Mouse (Mus musculus) bone marrow macrophage, adult 2 months (primary cell): ENCODE results near the gene Pcsk2. TPM values are rescaled to one million over a fixed set of nuclear protein-coding genes. Genes with fewer than 3 reads are reported as not detected.

Experiments
- H3K27ac ChIP-seq: 2 replicates; pipeline ENCODE4 v1.5.1; 2012; ENCODE audit warnings: low read depth, low read length; ENCODE audit not compliant: insufficient read depth
- H3K4me1 ChIP-seq: 2 replicates; pipeline ENCODE4 v1.6.1; 2012; ENCODE audit warnings: low read length; ENCODE audit not compliant: control insufficient read depth, insufficient read depth
- H3K4me3 ChIP-seq: 2 replicates; pipeline ENCODE4 v1.5.1; 2012; ENCODE audit warnings: mild to moderate bottlenecking, low read length, moderate library complexity; ENCODE audit not compliant: insufficient read depth
- CTCF ChIP-seq: IDR thresholded peaks from 2 replicates; pipeline ENCODE4 v1.5.1; 2012; ENCODE audit warnings: low read depth, mild to moderate bottlenecking, low read length, moderate library complexity
- POLR2A ChIP-seq: IDR thresholded peaks from 2 replicates; pipeline ENCODE4 v1.6.1; 2012; ENCODE audit warnings: mild to moderate bottlenecking, low read depth, low read length, borderline replicate concordance
- polyA plus RNA-seq: library from polyadenylated mRNA; stranded (reverse); fragments of >200 nt; gene quantifications from 2 replicates; pipeline ENCODE4 v1.2.4, GENCODE M21; 2012; ENCODE audit not compliant: missing spikeins, insufficient read depth, insufficient read length

Gene Pcsk2
- polyA plus RNA-seq, 1 experiment = not detected

DNA sequence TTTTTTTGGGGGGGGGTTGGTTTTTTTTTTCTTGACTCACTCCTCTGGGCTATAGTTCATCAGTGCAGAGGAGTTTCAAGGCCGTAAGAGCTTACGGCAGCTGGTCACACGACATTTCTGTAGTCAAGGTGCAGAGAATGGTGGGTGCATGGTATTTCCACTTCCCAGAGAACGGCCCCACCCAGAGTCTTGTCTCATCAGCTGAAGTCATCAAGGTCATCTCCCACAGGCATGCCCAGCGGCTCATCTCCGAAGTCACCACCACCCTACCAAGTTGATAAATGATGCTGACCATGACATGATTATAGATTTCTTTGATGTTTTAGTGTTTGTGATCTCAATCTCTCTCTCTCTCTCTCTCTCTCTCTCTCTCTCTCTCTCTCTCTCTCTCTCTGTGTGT lies 20.0 kb downstream of the Pcsk2 start:
- Histone ChIP-seq H3K4me1 (no peaks in the 10 kb centered on the region), H3K4me3 (no peak overlapping the region), H3K27ac (no peak overlapping the region)
- TF ChIP-seq CTCF = no peak
- TF ChIP-seq POLR2A = no peak

GRCm38 (mm10) chr2:143585341-143585740 lies 39.4 kb downstream of the Pcsk2 start:
- Histone ChIP-seq H3K4me1 (no peaks in the 10 kb centered on the region), H3K27ac (no peak overlapping the region), H3K4me3 (no peak overlapping the region)
- TF ChIP-seq POLR2A = no peak

DNA sequence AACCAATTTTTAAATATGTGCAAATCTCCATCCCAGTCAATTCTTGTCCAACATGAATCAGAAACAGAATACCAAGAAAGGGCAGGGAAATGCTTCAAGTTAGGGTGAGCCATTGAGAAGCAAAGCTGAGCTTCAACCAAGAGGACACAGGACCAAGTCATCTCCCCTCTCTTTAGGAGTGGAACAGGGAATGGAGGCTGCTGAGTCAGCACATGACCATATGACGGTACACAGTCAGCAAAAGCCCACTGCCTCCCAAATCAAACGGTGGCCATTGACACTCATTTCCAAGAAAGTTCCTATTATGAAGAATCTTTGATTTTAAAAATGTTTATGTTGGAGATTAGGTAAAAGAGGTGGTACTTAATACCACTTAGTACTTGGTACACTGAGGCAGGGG lies 44.4 kb downstream of the Pcsk2 start:
- TF ChIP-seq POLR2A (no peak), CTCF (no peak)
- H3K4me1 ChIP-seq = no peaks in the 10 kb centered on the region
- H3K27ac ChIP-seq = no peak overlapping the region
- no peak overlapping the region for H3K4me3 ChIP-seq

DNA sequence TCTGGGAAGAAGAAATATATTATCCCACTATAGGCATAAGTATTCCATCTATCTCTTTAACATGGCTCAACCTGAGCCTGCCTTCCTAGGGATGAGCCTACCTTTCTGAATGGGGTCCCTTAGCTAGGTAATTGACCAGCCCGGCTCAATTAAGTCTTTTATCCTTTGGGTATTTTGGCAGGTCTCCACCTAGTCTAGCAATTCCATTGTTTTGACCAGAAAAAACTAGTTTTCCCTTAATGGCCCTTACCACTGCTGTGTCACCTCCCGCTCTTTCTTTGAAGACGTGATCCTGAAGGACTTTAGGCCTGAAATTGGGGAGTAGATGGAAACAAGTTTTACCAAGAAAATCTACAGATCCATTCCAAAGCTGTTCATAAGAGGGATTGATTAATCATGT lies 57.1 kb downstream of the Pcsk2 start:
- Histone ChIP-seq H3K27ac (no peak overlapping the region), H3K4me3 (no peak overlapping the region), H3K4me1 (no peaks in the 10 kb centered on the region)
- no peak for TF ChIP-seq CTCF
- TF ChIP-seq POLR2A = no peak

DNA sequence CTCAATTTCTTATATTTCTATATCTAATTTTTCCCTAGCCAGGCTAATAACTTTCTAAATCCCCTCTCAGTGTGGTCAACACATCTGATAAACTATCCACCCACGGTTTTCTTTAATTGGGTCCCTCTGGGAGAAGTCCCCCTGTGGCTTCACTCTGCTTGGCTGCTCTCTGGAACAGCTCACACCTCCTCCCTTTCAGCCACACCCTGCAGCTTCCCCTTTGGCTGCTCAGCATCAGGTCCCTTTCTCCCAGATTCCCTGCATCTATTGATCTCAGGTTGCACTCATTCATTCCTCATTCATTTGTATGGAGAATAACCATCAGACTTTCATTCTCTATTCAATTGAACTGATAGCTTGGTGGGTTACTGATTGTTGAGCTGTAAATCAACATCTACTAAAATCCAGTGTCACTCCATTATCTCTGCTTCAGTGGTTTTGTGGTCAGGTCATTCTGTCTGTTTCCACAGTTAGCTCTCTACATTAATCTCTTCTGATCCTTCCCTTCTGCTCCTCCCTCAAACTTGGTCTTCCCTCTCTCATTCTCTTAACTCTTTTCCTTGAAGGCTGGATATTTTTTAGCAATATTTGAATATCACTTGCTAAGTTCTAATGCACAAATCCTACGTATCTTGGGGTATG lies 58.0 kb downstream of the Pcsk2 start:
- Histone ChIP-seq H3K4me1 (no peaks in the 10 kb centered on the region), H3K27ac (no peak overlapping the region), H3K4me3 (no peak overlapping the region)
- TF ChIP-seq POLR2A (no peak), CTCF (no peak)

- no peaks in the 10 kb centered on the region for H3K4me1 ChIP-seq
- no peak overlapping the region for H3K4me3 ChIP-seq
- TF ChIP-seq POLR2A (no peak), CTCF (no peak)
- H3K27ac ChIP-seq = no peak overlapping the region
These were observed 64.7 kb downstream of the Pcsk2 start for GRCm38 (mm10) chr2:143610355-143611331.

DNA sequence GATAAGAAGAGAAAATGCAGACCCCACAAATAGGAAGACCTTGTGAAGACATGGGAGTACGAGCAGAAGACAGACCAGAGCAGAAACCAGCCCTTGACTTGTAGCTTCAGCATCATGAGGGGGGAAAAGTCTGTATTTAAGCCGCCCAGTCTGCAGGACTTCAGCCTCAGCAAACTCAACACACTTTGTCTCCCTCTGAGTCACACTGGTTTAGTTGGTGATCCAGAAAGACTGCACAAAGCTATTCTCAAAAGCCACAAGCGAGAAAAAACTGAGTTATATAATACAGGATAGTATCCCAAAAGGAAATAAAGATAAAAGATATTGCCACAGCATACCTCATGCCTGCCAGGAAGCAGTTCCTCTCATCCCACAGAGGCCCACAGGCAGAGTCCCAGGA lies 67.5 kb downstream of the Pcsk2 start:
- Histone ChIP-seq H3K4me1 (no peaks in the 10 kb centered on the region), H3K4me3 (no peak overlapping the region), H3K27ac (no peak overlapping the region)
- no peak for TF ChIP-seq POLR2A
- TF ChIP-seq CTCF = no peak

- Histone ChIP-seq H3K4me1 (no peaks in the 10 kb centered on the region), H3K27ac (no peak overlapping the region), H3K4me3 (no peak overlapping the region)
- no peak for TF ChIP-seq CTCF
- TF ChIP-seq POLR2A = no peak
These were observed 68.8 kb downstream of the Pcsk2 start for GRCm38 (mm10) chr2:143614775-143615174.

DNA sequence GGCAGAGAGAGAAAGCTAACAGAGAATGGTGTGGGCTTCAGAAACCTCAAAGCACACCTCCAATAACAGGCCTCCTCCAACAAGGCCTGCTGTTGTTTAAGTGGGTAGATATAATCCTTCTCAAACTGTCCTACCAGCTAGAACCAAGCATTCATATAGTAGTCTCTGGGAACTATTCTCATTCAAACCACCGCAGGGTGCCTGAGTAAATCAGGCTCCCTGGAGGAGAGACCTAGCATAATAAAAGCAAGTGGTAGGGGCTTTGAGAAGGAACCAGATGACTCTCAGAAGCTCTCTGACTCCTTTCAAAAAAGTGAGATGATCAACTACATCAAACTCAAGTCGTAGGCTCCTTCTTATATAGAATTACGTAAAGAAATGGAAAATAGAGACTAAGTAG lies 75.0 kb downstream of the Pcsk2 start:
- no peak overlapping the region for H3K27ac ChIP-seq
- TF ChIP-seq CTCF (no peak), POLR2A (no peak)
- H3K4me1 ChIP-seq = no peaks in the 10 kb centered on the region
- no peak overlapping the region for H3K4me3 ChIP-seq

DNA sequence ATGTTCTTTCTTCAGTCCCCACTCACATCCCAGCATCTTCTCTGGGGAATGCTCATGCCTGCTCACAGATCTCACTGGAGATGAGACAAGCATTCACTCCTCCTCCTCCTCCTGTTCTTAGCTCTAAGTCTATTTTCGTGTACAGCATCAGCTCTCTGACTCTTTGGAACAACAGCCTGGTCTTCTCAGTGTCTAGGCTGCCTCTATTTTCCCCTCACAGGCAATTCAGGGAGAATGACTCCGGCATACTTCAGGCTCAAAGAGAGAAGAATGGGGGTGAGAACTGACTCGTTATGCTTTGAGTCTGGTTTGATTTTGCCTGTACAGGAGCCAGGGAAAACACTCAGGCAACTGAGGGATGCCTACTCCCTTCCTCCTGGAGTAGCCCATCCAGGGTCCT lies 78.0 kb downstream of the Pcsk2 start:
- no peak for TF ChIP-seq POLR2A
- no peak for TF ChIP-seq CTCF
- H3K4me3 ChIP-seq = no peak overlapping the region
- no peaks in the 10 kb centered on the region for H3K4me1 ChIP-seq
- H3K27ac ChIP-seq = no peak overlapping the region
